Mouse (Mus musculus) lung, adult 18-20 months (tissue): ENCODE data around the gene Bmyc.
A peak's percentile ranks its signal among the peaks of the same experiment; 100 is the strongest.
"Not testable (repeated sequence)": the region's sequence is repeated elsewhere in the genome, so short reads cannot be mapped to it uniquely, and the experiment has no call there.

Experiments used
- DNase-seq, 2 experiments: peaks; one replicate each; pipeline ENCODE4 v3.0.0; 2022; ENCODE audit warnings: mixed read lengths in 2 of 2

Gene Bmyc

GRCm38 (mm10) chr2:25706643-25707481 lies at the start of gene Bmyc:
Bmyc (plus strand) TSS chr2:25706739.
- DNase-seq = peak; percentile 71 to 76

DNA sequence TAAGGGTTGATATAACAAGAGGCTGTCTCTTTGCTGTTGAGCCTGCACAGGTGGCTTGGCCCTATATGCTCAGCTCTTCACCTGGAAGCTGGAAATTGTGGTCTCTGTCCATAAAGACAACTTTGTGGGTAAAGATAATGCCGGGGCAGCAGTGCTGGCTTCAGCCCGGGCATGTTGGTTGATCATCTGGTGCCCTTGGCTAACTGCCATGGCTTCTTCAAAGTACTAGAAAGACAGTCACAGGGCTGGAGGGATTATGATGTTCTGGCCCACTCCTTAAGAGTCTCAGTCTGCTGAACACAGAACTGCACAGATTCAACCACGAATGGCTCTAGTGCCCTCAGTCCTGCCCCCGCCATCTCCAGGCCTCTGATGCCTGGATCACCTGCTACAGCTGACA lies 49.3 kb upstream of the Bmyc start:
- DNase-seq = no peak

GRCm38 (mm10) chr2:25657652-25658051 lies 48.9 kb upstream of the Bmyc start, which contains the start of gene Lcn5:
Lcn5 (plus strand) TSS chr2:25657952.
- DNase-seq = no peak

DNA sequence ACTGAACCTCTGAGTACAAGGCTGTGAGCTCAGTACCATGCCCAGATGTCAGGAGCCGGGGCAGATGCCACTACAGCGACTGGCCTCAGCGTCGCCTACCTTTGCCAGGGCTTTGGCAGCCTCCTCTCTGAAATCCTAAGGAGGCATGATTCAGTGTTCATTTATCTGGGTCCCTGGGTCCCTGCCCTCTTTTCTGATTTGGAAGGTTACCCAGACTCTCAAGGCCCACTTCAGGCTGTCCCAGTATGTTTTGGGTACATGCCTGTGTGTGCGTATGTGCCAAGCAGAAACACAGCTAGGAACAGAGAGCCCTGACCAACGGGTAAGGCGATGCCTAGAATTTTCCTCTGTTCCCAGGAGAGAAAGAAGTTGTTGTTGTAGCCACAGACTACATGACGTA lies 46.3 kb upstream of the Bmyc start:
- DNase-seq = no peak

GRCm38 (mm10) chr2:25661245-25661970 lies 45.1 kb upstream of the Bmyc start:
- DNase-seq = no peak

DNA sequence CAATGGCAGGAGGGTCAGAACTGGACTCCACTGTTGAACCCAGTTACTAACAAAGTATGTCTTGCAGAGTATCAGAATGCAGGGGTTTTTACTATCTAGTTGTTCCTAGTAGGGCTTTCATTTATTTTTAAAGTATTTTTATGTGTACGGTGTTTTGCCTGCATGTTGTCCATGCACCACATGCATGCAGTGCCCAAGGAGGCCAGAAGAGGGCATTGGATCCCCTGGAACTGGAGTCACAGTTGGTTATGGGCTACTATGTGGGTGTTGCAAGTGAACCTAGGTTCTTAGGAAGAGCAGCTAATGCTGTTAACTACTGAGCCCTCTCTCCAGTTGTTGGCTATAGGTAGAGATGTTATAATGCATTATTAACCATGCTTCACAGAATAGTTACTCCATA lies 43.0 kb upstream of the Bmyc start:
- DNase-seq = peak; percentile 18 to 27

DNA sequence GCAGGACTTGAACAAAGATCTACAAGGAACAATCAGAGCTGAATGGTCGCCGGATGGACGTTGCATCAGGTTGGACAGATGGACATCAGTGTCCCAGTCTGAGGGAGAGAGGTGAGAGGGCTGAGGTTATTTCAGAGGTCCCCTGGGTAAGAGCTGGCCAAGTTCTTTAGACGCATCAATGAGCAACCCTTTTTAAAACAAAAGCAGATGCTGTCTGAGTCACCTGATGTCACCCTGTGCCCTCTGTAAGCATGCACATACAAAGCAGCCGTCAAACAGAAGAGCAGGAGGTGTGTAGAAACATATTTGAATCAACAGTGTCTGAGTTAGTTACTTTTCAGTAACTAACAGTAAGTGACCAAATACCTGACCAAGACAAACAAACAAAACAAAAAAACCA lies 42.4 kb upstream of the Bmyc start:
- no peak for DNase-seq

GRCm38 (mm10) chr2:25666516-25666915 lies 40.0 kb upstream of the Bmyc start:
- DNase-seq = no peak

- no peak for DNase-seq
Observed at GRCm38 (mm10) chr2:25676486-25676885, 30.1 kb upstream of the Bmyc start, which contains the start of gene Lcn6. Lcn6 (plus strand) TSS chr2:25676786.

- no peak for DNase-seq
Observed at GRCm38 (mm10) chr2:25679559-25679958, 27.0 kb upstream of the Bmyc start.

- DNase-seq = no peak
Observed at GRCm38 (mm10) chr2:25682426-25682825, 24.1 kb upstream of the Bmyc start, which contains the start of gene Lcn10. Lcn10 (plus strand) TSS chr2:25682726.

GRCm38 (mm10) chr2:25686941-25687340 lies 19.6 kb upstream of the Bmyc start:
- no peak for DNase-seq

GRCm38 (mm10) chr2:25694605-25695004 lies 11.9 kb upstream of the Bmyc start:
- DNase-seq = peak; percentile 41 to 57

GRCm38 (mm10) chr2:25696951-25697350 lies 9.6 kb upstream of the Bmyc start:
- DNase-seq = no peak

GRCm38 (mm10) chr2:25698696-25699095 lies 7.8 kb upstream of the Bmyc start:
- DNase-seq = no peak

- not testable (repeated sequence) for DNase-seq
Observed at GRCm38 (mm10) chr2:25699743-25700142, 6.8 kb upstream of the Bmyc start, which contains the start of gene Obp2a. Obp2a (plus strand) TSS chr2:25700043.

DNA sequence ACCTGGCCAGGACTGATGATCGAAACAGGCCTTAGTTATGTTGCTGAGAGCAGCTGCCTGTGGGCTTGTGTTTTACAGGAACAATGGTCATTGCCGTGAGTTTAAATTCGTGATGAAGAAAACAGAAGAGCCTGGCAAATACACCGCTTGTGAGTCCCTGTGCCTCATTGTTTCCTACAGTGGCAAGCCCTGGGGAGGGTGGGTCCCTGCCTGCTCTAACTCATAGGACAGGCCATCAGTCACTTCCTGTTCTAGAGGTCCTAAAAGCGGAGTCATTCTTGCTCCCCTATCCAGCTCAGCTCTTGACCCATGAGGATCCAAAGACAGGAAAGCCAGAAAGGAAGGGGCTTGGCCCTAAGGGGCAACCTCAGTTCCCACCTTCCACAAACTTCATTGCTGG lies 5.5 kb upstream of the Bmyc start:
- no peak for DNase-seq

GRCm38 (mm10) chr2:25703706-25704105 lies 2.8 kb upstream of the Bmyc start:
- no peak for DNase-seq

DNA sequence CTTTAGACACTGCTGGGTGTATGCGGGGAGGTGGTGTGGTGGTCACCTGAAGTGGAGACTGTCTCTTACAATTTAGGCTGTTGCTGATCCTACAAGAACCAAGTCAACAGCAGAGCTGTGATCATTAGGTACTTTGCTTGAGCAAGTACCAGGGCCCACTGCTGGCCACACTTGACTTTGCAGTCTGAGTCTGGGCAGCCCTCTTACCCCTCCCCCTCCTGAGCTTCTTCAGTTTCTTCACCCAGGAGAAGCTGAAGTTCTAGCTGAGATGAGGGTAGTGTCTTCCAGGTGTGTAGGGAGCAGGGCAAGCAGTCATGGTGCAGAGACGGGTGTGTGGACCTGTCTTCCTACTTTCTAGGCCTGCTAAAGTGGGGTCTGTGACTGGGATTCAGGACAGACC lies 1.6 kb downstream of the Bmyc start:
- peak in 1 of 2 experiments; percentile 12 for DNase-seq

DNA sequence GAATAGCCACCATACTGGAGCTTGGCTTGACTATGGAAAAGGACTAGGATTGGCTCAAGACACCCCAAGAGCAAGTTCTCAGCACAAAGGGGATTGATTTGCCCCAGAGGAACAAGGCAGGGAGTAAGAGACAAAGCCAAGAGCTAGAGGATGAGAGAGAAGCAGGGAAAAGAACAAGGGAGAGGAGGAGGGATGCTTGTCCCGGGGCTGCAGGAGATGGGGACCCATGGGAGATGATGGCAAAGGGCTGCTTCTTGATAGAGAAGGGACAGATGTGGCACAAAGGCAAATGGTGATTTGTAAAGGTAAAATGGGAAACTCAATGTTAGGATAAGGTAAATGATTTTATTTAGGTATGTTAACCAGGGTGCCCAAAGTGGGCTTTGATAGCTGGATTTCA lies 2.5 kb downstream of the Bmyc start:
- DNase-seq = not testable (repeated sequence)

- not testable (repeated sequence) for DNase-seq
Observed at GRCm38 (mm10) chr2:25709791-25710190, 3.3 kb downstream of the Bmyc start.

GRCm38 (mm10) chr2:25711641-25712040 lies 5.1 kb downstream of the Bmyc start:
- not testable (repeated sequence) for DNase-seq

DNA sequence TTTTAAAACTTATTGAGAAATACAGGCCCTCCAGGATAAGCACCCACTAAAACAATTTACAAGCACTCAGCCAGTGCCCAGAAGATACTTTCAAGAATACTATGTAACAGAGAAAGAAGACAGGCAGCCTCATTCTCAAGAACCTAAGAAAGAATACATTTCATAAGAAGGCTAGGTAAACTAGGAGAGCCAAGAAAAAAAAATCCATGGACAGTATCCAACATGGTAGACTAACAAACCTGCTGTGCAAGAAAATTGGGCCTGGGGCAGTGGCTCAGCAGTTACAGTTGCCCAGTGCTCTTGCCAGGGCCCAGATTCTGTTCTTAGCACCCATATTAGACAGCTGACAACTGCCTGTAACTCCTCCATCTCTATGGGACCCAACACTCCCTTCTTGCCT lies 10.7 kb downstream of the Bmyc start:
- DNase-seq = no peak
